Mouse (Mus musculus) MN1 (cell line): ENCODE measurements around the gene Ikzf3.

Experiments used
- DNase-seq: peaks from one replicate; pipeline ENCODE4 v3.0.0-alpha.2; 2016; ENCODE audit warnings: low spot score

The Ikzf3 gene

GRCm38 (mm10) chr11:98473916-98474479 is 71.8 kb downstream of the Ikzf3 start:
- no peak for DNase-seq

- no peak for DNase-seq
Measured at GRCm38 (mm10) chr11:98472696-98473095, 73.1 kb downstream of the Ikzf3 start.

DNA sequence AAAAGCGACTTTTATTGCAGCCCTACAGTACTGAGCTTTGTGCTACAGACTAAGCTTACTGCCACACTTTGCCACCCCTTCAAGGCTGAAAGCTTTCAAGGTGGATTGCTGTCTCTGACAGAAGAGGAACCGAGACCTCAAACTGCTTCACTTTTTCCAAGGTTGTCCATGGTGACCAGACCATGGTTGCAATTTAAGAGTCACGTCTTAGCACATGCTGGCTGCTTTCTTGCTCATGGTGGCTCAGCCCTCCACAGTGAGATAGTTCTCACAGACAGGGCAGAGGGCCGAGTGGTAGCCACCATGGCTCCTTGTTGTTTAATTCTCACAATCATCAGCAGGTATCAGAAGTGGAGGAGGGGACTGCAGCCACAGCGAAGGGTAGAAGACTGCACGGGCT is 75.0 kb downstream of the Ikzf3 start:
- DNase-seq: no peak

- no peak for DNase-seq
Measured at GRCm38 (mm10) chr11:98469761-98470714, 75.8 kb downstream of the Ikzf3 start.

DNA sequence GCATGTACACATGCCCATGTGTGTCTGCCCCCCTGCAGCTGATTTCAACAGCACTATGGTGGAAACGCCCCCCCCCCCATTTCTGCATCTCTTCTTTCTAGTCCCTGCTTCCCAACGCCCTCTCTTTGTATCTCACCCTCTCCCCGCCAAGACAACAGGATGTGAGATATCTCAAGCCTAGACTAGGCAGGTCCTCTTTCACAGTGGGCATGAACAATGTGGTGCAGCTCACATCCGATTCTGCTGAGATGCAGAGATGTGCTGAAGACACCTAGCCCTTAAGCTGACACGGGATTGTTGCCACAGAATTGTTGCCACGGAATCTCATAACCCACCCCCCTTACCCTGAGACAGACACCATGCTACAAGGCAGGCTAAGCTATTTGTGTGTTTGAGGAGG is 81.3 kb downstream of the Ikzf3 start:
- no peak for DNase-seq

GRCm38 (mm10) chr11:98463911-98464310 is 81.9 kb downstream of the Ikzf3 start:
- DNase-seq: no peak

DNA sequence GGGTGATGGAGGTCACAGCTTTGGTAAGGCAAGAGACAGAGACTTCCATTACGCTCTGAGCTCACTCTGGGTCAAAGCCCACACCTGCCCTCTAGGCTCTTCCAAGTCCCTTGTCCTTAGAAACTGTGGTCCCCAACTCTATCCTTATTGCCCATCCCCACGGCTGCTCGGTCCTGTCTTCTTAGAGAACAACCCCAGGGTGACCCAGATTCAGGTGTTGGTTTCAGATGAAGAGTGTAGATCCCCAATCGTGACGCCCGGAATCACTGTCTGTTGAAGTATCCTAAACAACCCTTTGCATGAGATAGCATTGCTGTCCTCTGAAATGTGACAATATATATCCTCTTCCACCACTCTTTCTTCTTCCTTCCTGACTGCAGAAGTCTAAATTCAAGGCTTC is 83.6 kb downstream of the Ikzf3 start:
- no peak for DNase-seq

- no peak for DNase-seq
Measured at GRCm38 (mm10) chr11:98461109-98461720, 84.6 kb downstream of the Ikzf3 start.

GRCm38 (mm10) chr11:98459860-98460259 is 86.0 kb downstream of the Ikzf3 start:
- no peak for DNase-seq

GRCm38 (mm10) chr11:98459071-98459741 is 86.6 kb downstream of the Ikzf3 start:
- DNase-seq: no peak

GRCm38 (mm10) chr11:98458121-98458990 is 87.5 kb downstream of the Ikzf3 start:
- no peak for DNase-seq

- DNase-seq: peak; percentile 87
Measured at GRCm38 (mm10) chr11:98457367-98458120, 88.3 kb downstream of the Ikzf3 start.

DNA sequence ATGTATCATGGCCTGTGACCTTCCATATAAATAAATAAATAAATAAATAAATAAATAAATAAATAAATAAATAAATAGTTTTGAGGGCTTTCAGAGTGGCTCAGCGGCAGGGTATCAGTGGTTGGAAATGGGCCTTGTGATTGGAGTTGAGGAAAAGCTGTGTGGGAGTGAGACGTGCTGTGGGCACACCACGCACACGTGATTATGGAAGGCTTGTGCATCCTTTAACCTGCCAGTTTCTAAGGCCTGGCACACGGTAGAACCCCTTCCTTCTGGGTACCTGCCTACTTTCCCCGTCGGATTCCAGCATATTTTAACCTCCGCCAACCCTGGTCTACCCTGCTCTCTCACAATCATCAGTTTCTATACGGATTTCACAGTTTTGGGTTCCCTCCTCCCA is 88.9 kb downstream of the Ikzf3 start:
- DNase-seq: no peak

DNA sequence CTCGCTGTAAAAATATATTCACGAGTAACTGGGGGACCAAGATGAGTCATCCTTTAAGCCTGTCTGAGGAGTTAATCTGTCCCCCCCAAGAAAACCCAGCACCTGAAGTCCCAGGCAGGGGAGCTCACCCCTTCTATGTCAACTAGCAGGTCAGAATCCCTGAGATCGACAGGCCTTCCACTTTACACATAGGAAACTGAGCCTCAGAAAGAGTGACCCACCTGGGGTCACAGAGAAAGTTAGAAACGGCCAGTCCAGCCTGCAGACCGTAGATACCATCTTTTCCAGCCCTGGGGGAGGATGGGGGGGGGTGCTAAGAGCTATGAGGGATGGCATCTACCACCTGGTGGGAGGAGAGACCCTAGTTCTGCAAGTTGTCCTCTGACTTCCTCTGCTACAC is 89.3 kb downstream of the Ikzf3 start:
- no peak for DNase-seq

DNA sequence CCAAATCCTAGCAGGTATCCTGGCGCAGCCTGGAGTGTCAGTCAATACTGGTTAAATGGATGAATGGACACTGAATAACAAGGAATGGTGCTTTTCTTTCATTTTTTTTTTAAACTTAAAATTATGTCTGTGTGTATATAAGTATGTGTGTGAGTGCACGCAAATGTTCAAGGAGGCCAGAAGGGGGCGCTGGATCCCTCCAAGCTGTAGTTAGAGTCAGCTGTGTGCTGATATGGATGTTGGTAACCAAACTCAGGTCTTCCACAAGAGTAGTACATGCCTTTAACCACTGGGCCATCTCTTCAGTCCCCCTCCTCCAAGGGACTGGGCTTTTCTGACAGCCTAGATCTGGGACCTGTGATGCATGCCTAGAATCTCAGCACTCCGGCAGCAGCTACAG is 90.3 kb downstream of the Ikzf3 start:
- DNase-seq: no peak

DNA sequence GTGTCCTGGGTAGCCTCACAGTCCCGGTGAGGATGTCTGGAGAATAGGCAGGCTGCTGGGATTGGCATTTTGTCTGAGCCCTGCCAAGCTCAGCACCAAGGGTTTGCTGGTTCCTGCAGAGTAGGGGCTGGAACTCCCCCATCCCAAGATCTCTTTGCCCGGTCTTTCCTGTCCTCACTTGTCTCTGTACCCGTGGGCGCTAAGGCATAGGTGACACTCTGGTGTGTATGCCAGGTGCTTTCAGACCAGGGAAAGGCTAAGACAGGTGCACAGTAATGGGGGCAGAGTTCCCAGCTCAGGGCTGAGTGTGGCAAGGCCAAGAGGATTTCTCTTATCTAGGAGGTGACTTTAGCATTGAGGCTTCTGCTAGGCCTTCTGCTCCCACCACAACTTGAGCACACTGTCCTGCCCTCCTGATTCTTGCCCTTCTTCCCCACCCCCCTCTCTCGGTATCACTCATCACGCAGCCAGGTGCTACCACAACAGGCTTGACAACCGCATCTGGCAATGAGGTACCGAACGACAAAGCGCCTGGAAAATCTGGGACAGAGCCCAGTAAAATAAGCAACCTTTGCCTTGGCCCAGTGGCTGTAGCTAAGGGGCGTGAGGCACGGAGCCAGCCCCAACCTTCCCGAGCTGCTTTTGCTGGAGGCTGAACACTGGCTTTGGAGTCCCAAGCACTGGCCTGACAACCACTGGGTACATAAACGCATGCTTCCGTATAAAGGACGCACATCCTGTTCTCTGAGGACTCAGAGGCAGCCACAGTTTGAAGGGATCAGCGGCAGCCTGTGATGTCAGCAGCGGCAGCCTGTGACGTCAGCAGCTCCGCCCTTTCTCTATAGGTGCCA is 95.7 kb downstream of the Ikzf3 start:
- no peak for DNase-seq

DNA sequence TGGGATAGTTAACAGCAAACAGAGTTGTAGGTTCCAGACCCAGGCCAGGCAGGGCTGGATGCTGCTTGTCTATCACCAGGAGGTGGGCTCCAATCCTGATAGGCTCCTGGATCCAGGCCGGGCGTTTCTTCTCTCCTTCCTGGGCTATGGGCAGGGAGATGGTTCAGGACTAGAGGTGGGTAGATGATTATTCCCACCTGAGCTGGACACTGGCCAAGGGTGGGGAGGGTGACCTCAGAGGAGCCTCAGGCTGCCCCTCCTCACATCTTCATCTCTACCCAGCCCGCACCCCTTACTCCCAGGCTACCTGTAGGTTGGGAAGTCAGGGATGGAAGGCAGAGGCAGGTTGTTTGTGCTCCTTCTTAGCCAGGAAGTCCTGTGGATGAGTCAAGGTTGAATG is 96.4 kb downstream of the Ikzf3 start:
- no peak for DNase-seq

DNA sequence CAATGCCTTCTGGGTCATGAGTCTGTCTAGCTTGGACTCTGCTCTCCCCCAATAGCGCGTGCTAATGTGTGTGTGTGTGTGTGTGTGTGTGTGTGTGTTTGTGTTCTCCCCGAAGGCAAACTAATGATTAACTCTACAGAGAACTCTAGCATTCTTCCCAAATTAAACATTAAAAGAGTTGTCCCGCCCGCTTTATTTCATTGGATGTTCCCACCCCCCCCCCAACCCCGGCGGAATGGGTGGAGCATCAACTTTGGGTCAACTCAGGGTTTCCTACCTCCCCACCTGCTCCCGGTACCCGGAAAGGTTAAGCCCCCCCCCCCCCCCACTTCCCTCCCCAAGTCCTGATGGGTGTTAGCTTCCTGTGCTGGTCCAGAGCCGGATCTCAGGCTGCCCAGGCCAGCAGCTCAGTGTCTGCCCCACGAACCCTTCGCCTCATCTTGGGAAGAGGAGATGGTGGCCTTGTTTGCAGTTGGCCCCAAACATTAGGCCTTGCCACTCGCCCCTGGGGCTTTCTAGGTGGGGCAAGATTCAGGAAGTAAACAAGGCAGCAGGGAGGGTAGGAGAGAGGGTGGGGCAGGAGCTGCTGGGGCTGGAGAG is 97.5 kb downstream of the Ikzf3 start:
- no peak for DNase-seq

GRCm38 (mm10) chr11:98447475-98447834 is 98.4 kb downstream of the Ikzf3 start:
- DNase-seq: no peak
